Mouse (Mus musculus) c-Kit-positive CD71-negative TER-119-negative erythroid progenitor cells, embryonic 14.5 days (primary cell): ENCODE data around the gene Best2.
A peak's percentile ranks its signal among the peaks of the same experiment; 100 is the strongest.

Experiments
- DNase-seq: peaks from one replicate; pipeline ENCODE4 v3.0.0-alpha.2; 2013; ENCODE audit warnings: low read depth

Gene Best2

DNA sequence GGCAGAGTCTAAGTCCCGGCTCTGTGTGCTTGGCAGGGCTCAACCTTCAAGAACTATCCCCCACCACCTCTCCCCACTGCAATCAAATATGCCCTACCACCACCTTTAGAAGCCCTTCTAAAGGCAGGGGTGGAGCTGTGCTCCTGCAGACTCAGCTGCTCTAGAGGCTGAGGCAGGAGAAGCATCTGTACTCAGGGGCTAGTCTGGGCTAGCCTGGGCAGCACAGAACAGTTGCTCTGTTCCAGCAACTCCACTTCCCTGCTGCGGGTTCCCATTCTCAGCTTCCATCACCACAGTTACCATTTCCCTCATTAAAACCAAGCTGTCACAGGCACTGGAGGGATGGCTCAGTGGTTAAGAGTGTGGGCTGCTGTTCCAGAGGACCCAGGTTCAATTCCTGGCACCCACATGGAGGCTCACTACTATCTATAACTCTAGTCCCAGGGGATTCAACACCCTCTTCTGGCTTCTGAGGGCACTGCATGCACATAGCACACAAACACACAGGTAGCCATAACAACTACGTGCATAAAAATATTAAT lies 7.3 kb upstream of the Best2 start:
- DNase-seq = no peak

DNA sequence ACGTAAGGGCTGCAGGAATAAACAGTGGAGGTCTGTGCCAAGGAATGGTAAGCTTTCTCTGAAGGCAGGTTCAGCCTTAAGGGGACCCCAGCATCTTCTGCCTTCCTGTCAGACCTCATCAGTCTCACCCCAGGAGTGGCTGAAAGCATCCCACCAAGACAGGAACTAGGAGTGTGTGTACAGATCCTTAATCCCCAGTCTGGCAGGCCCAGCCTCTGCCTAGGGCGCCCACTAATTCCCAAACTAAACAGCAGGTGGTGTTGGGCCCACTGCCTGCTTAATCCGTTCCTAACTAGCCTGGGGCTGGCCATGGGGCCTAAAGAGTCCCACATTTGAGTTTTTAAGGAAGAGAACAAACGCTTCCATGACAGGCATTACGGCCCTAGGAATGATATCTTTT lies 2.9 kb upstream of the Best2 start:
- no peak for DNase-seq

- DNase-seq = no peak
These were observed 2.4 kb upstream of the Best2 start for GRCm38 (mm10) chr8:85016724-85017123.

DNA sequence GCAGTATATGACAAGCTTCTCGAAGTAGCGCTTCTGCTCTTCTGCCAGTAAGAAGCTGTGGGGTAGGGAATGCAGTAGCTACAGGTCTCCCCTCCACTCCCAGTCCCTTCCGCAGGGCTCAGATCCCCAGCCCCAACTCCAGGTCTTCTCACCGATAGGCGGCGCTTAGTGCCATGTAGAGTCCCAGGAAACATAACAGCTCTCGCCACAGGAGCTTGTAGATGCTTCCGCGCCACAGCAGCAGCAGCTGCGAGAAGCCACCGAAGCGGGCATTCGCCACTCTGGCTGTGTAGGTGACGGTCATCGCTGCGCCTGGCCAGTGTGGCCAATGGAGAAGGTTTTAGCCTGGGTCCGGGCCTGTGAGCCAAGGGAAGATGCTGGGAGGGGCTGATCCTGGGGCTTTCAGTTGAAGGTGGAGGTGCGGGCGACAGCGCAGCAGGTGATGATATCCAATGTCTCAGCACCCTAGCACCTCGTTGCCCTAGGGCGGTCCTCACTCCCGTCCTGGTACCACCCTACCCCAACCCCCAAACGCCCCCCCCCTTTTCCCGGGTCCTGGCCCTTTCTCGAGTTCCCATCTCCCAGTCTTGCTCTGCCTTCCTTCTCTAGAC lies 996 bp downstream of the Best2 start:
- DNase-seq = no peak

DNA sequence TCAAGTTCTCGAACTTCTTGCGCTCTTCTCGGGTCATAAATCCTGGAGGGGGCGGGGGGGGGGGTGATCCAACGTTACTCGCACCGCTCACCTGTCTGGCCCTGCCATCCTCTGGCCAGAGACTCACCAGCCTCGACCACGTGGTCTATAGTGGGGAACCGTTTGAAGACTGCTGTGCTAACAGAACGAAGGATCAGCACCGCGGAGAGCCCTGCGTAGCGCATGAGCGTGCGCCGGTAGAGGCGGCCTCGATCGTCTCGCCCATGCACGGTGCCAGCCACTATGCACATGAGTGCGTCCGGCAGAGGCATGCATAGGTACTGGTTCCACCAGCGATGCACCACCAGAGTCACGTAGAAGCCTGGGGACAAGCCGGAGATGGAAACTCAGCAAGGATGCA lies 3.1 kb downstream of the Best2 start:
- no peak for DNase-seq

DNA sequence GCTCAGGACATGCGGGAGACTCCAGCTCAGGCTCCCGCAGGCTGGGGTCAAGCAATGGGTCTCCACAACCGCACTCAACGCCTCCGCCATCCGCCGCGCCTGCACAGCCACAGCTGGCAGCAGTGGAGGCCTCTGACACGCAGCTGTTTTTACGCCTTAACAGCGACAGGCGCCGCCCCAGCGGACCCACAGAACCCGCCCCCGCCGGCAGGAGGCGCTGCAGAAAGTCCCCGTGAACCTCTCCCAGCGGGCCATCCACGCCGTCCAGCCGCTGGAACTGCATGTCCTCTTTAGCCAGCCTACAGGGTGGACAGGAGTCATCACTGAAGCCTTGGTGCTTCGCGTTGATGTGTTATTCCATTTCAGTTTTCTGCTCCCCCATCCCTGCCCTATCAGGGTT lies 6.6 kb downstream of the Best2 start:
- DNase-seq = no peak

GRCm38 (mm10) chr8:84997649-84998295 lies 16.6 kb downstream of the Best2 start:
- peak; percentile 87 for DNase-seq

GRCm38 (mm10) chr8:84996978-84997377 lies 17.4 kb downstream of the Best2 start:
- DNase-seq = no peak

- DNase-seq = no peak
These were observed 18.7 kb downstream of the Best2 start for GRCm38 (mm10) chr8:84995680-84996079.

DNA sequence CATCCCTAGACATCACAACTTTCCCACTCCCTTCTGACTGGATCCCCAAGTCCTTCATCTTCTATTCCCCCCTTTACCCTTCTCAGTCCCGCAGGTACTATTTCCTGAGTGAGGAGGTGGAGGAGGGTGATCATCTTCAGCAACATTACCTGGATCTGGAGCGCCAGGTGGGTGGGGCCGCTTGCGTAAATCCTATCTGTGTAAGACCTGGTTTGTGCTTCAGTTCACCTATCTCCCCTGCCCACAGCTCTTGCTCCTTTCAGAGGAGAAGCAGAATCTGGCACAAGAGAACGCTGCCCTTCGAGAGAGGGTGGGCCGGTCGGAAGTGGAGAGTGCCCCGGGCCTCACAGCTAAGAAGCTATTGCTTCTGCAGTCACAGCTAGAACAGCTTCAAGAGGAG lies 20.0 kb downstream of the Best2 start:
- DNase-seq = no peak

DNA sequence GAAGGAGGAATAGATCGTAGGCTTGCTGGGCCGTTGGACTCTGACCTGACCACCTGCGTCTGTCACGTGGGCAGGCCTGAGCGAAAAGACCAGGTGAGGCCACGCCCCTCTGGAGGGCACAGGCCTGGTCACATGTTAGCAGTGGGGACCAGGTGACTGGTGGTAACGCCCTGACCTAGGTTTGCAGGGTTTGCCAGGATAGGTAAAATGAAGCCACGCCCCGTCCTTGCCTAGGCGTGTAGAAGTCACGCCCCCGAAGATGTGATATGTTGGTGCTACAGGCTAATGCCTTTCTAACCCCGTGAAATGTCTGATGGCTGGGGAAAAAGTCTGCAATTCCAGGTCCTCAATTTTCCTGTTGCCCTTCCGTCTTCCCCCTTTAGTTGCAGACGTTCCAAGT lies 23.5 kb downstream of the Best2 start:
- DNase-seq = no peak

DNA sequence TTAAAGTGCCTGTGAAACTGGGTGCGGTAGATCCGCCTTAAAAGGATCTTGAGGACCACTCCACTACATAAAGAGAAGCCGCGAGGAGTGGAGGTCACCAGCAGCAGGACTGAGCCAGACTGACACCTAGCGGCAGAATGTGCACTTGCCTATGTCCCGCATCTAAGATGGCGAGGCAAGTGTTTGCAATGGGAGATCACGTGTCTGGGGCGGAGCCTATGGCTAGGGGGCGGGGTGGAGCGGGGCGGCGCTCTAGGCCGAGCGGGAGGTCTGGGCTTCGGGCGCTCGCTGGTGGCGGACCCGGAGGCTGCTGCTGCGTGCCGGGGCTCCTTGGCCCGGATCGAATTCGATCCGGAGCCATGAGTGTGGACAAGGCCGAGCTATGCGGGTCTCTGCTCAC lies 24.0 kb downstream of the Best2 start, which contains the start of gene Hook2:
Gene Hook2, plus strand, starts transcription at position 255 of the 400 bp plus-strand sequence.
- DNase-seq = peak; percentile 99

GRCm38 (mm10) chr8:84989810-84990209 lies 24.5 kb downstream of the Best2 start:
- peak; percentile 95 for DNase-seq

- DNase-seq = no peak
These were observed 25.0 kb downstream of the Best2 start for GRCm38 (mm10) chr8:84989311-84989731.

GRCm38 (mm10) chr8:84987903-84988302 lies 26.4 kb downstream of the Best2 start:
- no peak for DNase-seq

- DNase-seq = no peak
These were observed 26.9 kb downstream of the Best2 start for GRCm38 (mm10) chr8:84987388-84987787.

- no peak for DNase-seq
These were observed 27.9 kb downstream of the Best2 start for GRCm38 (mm10) chr8:84986379-84986945.

- DNase-seq = peak; percentile 92
These were observed 28.5 kb downstream of the Best2 start for GRCm38 (mm10) chr8:84985684-84986378.

GRCm38 (mm10) chr8:84985049-84985683 lies 29.2 kb downstream of the Best2 start:
- DNase-seq = no peak

DNA sequence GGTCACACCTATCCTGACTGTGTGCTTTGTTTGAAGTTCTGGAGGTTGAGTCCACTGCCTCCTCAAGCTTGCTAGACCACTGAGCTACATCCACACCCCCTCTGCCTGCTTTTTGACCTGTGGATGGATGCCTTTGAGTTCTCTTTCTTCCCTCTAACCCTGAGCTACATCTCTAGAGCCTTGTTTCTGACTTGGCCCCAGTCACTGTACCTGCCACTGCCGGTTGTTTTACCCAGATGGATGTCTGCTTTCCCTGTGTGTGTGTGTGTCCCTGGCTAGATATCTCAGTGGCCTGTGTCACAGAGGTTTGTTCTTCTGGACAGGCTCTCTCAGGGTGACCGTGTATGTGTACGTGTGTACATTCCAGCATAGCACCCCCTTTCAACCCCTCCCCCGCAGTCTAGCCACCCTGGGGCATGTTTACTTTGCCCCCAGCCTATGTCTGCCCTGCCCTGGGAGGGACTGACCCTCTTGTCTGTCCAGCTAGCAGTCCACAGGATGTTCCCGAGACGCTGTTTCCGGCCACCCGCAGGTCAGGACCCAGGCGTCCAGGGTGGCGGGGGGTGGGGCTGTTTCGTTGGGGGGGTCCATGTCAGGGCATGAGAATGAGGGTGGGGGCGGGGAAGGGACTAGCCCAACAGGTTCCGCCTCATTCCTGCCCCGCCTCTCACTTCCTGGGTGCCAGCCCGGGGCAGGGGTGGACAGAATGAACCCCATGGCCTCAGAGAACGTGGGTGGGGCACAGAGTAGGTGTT lies 29.9 kb downstream of the Best2 start:
- DNase-seq = no peak

DNA sequence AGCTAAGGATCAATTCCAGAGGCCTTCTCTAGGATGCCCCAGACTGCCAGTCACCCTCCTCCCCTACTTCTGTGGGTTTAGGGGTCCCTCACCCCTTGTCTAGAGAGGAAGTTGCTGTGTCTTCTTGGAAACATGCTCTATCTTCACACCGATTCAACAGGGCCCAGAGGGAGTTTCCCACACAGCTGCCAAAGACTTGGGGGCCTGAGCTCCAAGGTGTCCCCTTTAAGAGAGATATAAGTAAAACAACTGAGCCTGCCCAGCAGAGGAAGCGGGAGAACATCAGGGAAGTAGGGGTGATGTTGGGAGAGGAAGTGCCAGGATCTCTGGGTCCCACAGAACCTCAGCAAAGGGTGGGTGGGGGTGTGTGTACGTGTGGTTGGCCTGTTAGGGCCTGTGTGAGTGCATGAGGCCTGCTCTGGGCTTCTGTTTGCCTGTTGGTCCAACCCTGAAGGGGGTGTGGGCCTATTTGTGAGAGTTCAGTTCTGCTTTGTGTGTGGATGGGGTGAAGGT lies 31.8 kb downstream of the Best2 start:
- DNase-seq = no peak
